Mouse (Mus musculus) C2C12 (cell line): ENCODE measurements around the gene Ano8.
"Not testable (repeated sequence)": the region's sequence is repeated elsewhere in the genome, so short reads cannot be mapped to it uniquely, and the experiment has no call there.

ENCODE experiments used
- CTCF ChIP-seq: IDR thresholded peaks from one replicate; pipeline ENCODE4 v1.5.1; 2011; ENCODE audit not compliant: control insufficient read depth, insufficient read depth, insufficient read length
- MAX ChIP-seq: IDR thresholded peaks from one replicate; pipeline ENCODE4 v1.6.1; 2011; ENCODE audit warnings: mild to moderate bottlenecking, control low read depth
- MYOD1 ChIP-seq: IDR thresholded peaks from one replicate; pipeline ENCODE4 v1.6.1; 2011; ENCODE audit warnings: low read depth; ENCODE audit not compliant: control insufficient read depth, insufficient read length

GRCm38 (mm10) chr8:71432935-71433334 lies 52.8 kb downstream of the Ano8 start:
- not testable (repeated sequence) for TF ChIP-seq MYOD1, MAX, CTCF
